Mouse (Mus musculus) CH12F3 (cell line): ENCODE measurements around the gene Tspan31.
"Not testable (repeated sequence)": the region's sequence is repeated elsewhere in the genome, so short reads cannot be mapped to it uniquely, and the experiment has no call there.

Experiments
- in situ Hi-C: fragments of 300-500 bp; cut with MboI; formaldehyde crosslinking; loops from 2 replicates; pipeline ENCODE4 v1.14.3; 2020; ENCODE audit warnings: low sequenced_read_pairs

Tspan31 gene

DNA sequence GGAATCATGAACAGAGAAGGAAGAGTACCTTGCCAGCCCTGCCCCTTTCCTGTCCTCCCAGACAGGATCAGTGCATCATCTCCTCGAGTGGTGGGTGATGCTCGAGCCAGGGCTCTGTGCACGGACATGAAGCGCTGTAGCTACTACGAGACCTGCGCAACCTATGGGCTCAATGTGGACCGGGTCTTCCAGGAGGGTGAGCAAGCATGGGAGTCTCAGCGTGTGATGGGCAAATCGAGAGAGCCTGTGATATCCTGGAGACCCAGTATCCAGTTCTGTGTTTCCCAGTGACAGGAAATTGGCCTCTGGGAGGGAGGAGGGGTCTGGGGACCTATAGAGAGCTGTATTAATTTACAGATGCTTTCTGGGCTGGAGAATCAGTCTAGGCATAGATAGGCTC is 15.0 kb upstream of the Tspan31 start:
- in situ Hi-C loops, result no loop called here

DNA sequence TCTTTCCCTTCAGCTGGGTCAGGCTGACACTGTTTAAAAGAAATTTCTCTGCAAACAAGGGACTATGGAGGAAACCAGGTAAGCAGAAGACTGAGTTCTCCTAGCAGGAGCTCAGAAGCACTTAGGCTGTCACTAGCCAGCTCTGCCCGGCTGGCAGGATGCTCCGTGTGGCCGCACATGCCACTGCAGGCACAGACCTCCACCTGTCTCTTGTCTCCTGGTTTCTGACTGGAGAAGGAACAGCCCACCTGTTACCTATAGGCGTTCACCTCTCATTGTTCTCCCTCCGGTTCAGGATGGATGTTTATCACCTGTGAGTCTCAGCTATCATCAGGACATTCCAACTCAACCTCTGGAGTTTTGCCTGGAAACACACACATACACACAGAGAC is 13.8 kb upstream of the Tspan31 start:
- in situ Hi-C loops, result no loop called here

DNA sequence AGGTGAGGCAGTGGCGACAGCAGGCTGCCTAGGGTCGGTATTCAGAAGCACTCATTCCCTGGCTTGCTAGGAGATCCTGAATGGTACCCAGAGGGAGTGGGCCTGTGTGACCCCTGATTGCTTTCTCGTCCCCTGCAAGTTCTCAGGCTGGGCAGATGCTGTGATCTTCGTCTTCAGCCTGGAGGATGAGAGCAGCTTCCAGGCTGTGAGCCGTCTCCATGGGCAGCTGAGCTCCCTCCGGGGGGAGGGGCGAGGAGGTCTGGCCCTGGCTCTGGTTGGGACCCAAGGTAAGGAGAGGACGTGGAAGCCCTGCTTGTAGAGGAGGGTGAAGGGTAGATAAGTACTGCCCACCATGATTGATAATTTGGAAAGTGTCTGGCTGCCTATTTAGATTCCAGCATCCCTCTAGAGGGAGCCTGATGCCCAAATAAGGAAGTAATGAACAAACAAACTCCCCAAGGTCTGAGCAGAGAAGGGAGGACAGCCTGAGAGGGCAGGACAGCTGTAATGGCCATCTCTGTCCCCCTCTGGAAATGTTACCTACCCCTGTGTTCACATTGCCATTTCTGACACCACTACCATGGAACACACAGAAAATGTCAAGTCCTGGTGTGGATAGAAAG is 13.3 kb upstream of the Tspan31 start:
- in situ Hi-C loops, result no loop called here

DNA sequence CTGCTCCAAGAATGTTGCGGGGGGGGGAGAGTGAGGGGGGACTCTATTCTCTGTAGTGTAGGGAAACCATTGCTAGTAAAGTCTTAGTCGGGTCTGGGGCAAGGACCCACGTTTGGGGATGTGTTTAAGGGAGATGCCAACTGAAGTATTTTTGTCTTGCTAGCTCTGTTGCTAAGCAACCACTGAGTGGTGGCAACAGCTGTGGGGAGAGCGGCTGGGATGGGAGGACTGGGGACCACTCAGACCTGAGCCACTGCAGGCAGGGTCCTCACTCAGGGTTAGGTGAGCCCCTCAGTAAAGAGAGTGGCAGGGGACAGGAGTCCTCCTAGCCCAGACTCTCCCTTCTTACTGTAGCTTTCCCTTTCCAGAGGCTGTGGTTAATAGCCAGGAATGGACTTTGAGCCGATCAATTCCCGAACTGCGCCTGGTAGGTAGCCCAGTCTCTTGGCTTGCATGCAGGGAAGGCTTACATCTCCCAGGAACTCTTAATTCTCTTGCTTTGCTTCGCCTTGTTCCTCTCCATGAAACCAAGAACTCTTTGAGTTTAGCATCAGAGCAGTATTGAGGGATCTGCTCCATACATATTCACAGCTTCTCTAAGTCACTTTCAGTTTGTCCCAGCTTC is 12.0 kb upstream of the Tspan31 start:
- in situ Hi-C loops, result no loop called here

DNA sequence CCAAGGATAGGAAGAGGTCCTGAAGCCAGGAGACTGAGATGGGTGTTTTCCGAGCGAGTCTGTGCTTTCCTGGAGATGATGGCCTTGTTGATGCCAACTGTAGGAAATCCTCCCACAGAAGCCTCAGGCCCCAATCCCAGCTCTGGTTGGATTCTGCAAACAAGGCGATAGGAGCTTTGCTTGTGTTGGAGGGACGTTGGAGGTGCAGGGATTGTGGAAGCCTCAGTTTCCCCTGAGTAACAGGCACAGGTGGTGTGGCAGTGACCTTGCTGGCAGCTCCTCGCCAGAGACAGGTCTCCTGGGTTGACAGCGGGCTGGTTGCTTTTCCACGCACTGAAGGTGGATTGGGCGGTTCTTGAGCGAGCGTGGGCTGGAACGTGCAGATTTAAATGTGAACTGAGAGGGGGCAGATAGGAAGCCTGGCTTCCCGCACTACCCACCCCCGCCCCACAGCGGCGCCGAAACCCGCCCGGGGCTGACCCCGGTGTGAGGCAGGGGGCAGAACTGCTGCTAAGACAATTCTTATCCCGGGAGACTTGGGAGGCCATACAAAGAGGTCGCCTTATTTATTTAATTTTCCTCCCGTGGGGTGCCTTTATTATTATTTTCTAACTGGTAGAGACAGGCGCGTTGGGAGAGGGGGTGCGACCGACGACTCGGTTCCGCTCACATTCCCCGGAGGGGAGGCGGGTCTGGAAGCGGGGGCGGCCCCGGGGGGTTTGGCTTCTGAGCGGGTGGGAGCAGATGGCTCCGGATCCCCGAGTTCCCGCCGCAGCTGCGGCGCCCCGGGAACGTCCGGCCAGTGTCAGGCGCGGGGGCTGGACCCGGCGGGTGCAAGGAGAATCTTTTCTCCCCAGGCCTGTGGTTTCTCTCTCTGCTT is 11.1 kb upstream of the Tspan31 start:
- in situ Hi-C loops, result no loop called here

DNA sequence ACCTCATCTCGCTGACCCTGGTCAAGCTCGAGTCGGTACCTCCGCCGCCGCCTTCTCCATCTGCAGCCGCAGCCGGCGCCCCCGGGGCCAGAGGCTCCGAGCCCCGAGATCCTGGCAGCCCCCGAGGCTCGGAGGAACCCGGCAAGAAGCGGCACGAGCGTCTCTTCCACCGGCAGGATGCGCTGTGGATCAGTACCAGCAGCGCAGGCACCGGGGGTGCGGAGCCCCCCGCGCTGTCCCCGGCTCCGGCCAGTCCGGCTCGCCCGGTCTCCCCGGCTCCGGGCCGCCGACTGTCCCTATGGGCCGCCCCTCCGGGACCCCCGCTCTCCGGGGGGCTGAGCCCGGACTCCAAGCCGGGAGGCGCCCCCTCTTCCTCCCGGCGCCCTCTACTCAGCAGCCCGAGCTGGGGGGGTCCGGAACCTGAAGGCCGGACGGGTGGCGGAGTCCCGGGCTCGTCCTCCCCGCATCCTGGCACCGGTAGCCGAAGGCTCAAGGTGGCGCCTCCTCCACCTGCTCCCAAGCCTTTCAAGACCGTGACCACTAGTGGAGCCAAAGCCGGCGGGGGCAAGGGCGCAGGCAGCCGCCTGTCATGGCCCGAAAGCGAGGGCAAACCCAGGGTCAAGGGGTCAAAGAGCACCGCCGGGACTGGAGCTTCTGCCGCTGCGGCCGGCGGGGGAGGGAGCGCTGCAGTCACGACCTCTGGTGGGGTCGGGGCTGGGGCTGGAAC is 9.8 kb upstream of the Tspan31 start:
- in situ Hi-C loops, result no loop called here

DNA sequence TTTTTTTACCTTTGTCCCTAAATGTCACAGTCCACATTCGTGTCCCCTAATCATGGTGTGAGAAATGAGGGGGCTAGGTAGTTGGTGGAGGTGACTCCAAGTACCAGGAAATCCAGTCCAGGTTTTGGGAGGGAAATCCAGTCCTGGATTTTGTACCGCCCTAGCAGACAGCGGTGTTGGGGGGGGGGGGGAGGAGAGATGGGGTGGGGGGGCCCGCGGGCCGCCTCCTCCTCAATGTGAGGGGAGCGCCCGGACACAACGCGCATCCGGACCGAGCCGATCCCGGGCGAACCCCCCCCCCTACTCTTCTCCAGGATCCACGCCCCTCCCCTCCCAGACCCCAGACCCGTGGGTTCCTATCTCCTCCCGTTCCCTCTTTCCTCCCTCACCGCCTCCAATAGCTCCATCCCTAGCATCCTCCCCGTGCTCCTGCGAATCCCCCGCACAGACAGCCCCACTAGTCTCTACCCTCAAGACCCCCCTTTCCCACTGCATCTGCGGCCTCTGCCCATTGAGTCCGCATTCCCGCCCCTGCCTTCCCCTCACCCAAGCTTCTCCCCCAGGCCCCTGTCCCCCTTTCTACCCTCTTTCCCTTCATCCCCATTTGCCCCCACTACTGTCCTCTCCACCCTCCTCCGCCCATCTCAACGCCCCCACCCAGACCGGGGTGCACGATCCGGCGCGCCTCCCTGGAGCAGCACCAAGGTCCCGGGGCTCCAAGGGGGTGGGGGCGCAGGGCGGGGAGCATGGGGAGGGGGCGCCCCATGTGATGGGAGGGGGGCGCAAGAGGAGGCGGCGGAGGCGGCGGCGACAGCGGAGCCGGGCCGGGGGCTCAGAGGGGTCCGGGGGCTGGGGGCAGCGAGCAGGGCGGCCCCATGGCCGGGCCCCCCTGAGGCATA is 8.9 kb upstream of the Tspan31 start:
- in situ Hi-C loops, result no loop called here

DNA sequence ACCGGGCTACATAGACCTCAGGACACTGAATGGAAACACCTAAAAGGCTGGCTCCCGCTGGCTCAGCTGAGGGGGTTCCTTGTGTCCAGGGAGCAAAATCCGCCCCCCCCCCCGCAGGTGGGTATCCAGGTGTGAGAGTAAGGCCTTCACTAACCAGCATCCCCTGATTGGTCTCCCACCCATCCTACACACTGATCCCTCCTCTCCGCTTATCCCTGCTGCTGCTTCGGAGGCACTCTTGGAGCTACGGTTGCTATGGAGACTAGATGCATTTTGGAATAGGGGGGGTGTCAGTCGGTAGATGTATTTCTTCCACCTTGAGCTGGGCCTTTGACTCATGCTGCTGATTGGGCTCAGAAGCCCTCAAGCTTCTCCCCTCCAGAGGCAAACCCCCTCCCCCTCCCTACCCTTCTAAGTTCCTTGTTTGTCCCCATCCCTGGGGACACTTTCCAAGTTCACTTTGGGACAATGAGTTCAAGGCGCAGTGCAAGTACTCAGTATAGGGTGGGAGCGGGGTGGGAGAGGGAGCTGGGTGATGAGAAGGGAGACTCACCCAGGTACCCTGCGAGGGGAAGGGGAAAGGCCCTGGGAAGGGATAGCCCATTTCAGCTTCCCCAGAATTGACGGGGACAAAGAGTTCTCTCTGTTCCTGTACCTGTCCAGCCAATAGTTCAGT is 8.1 kb upstream of the Tspan31 start:
- in situ Hi-C loops, result no loop called here

DNA sequence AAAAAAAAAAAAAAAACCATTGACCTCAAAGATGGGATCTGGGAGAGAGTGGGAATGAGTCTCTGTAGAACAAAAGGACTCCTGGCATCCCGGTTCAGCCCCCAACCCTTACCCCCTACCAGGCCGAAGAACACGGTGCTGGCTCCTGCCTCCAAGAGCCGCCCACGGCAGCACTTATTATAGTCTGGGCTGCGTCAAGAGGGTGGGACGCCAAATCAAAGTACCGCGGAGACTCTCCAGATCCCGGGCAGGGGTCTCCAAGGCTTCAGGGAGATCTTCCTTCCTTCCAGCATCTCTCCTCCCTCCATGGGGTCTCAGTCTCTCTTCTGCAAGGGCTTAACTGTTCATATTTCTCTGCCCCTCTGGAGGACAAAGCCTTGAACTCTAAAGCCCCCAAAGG is 7.5 kb upstream of the Tspan31 start:
- in situ Hi-C loops, result no loop called here

DNA sequence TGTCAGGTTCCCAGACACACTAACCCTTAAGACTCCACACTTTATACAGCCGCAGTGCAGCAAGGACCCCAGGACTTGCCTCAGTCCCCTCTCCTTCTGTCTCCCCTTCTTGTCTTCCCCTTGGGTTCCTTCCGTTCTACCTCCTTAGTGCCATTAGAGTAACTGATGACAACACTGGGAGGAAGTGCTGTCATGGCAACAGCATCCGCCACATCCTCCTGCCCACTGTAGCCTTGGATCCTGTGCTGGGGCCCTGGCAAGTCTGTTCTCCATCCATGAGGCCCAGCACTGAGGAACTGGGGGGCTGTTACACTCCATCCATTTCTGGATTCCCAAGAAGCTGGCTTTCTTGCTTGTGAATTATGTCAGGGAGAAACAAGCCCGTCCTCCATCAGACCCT is 6.0 kb upstream of the Tspan31 start:
- in situ Hi-C loops, result no loop called here

DNA sequence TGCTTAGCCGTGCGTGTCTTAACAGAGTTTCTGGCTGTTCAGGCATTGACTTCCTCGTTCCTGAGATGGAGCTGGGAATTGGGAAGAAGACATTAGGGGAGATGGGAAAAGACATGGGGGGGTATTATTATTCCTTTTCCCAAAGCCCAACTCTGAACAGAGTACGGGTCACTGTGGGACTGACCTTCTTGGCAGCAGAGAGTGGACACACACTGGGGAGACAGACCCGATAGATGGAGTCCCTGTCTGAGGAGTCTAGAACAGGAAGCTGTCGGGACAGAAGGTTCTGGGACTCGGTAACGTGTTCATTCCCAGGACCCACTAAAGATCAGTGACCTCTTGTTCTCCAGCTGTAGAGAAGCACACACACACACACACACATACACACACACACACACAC is 5.6 kb upstream of the Tspan31 start:
- in situ Hi-C loops, result no loop called here

DNA sequence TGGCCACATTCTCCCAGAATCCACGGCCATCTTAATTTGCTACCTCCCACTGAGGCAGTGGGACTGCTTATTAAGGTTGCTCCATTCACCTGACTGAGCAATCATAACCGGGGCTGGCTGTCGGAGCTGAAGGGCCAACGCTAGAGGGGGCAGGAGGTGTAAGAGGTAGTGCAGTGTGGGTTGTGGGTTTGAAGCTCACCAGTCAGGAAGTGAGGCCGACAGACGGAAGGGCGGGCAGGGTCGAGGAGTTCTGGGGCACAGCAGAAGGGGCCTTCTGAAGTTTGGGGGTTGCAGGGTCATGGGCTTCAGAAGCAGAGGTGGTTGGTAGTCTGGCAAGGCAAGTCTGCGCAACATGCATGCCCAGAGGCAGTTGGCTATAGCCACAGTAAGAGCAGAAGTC is 5.0 kb upstream of the Tspan31 start, which contains the start of gene Agap2:
Agap2 (plus strand) TSS at position 205 of the 400 bp plus-strand sequence.
- in situ Hi-C loops, result no loop called here

DNA sequence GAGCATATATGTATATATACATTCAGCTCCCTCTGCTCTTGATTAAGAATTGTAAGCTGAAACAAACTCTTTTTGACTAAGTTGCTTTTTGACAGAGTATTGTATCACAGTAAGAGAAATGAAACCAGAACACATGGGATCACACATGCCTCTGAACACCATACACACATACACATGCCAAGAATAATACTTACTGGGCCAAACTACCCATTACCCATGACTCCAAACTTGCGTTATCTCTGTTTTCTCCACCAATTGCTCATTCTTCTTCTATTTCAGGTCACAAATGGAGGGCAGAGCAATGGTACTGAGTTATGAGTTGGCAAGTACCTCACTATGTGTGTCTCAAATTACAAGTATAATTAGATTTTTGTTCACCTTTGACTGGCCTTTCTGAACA is 3.9 kb upstream of the Tspan31 start:
- in situ Hi-C loops, result no loop called here

DNA sequence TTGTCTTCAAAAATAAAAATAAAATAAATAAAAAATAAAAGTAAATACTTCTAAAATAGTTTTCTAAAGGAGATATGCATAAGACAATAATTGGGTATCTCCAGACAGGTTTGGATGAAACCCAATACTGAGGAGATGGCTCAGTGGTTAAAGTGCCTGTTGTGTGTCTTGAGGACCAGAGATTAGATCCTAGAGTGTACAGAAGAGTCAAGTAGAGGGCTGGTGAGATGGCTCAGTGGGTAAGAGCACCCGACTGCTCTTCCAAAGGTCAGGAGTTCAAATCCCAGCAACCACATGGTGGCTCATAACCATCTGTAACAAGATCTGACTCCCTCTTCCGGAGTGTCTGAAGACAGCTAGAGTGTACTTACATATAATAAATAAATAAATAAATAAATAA is 2.9 kb upstream of the Tspan31 start:
- in situ Hi-C loops, result not testable (repeated sequence)

DNA sequence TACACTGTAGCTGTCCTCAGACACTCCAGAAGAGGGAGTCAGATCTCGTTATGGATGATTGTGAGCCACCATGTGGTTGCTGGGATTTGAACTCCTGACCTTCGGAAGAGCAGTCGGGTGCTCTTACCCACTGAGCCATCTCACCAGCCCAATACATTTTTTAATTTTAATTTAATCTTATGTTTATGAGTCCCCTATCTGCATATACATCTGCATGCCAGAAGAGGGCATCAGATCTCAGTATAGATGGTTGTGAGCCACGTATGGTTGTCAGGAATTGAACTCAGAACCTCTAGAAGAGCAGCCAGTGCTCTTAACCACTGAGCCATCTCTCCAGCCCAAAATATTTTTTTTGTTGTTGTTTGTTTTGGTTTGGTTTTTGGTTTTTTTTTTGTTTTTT is 2.2 kb upstream of the Tspan31 start:
- in situ Hi-C loops, result not testable (repeated sequence)

DNA sequence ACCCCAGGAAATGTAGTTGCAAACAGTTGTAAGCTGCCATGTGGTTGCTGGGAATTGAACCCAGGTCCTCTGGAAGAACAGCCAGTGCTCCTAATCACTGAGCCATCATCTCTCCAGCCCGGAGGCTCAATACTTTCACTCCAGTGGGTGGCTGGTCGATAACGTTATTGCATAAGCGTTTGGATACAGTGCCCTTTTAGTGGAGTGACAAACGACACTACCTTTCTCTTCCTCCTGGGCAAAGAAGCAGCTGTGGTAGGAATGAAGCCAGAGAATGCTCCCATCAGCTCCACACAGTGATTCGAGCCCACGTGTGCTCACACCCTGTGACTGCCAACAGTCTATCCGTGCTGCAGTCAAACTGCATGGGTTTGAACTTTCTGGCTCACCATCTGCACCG is 1.1 kb upstream of the Tspan31 start:
- in situ Hi-C loops, result no loop called here

DNA sequence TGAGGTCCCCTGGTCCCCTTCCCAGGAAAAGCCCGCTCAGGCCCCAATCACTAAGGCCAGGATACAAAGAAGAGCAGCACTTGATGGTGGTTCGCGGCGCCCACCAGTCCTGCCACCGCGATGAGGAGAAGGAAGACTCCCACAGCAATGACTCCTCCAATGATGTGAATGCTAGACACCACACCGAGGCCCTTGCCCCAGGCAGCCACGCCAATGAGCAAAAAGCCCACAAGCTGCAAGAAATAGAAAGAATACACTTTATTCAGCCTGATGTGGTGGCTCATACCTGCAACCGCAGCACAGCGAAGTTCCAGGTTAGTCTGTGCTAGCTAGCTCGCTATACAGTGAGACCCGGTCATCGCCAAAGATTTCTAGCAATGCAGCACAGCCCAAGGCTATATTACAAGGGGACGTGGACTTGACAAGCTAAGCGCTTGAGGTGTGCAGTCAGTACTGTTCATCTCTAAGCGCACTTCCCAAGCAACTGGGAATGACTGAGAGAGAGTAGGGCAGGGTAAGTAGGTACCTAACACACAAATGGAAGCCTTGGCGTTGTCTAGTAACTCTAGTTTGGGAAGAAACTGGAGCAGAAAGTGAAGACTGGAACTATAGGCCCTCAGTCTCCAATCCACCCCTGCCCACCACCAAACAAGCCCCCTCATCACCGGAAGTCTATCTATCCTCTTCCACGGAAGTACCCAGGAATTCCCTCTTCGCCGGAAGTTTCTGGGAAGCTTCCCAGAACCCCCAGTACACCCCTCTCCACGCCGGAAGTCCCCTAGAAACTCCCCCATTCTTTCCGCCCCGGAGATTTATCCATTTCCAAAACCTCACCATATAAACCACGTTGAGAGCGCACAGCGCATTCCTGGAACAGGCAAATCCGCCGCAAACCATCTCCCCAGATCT is 529 bp downstream of the Tspan31 start:
- in situ Hi-C loops, result no loop called here

DNA sequence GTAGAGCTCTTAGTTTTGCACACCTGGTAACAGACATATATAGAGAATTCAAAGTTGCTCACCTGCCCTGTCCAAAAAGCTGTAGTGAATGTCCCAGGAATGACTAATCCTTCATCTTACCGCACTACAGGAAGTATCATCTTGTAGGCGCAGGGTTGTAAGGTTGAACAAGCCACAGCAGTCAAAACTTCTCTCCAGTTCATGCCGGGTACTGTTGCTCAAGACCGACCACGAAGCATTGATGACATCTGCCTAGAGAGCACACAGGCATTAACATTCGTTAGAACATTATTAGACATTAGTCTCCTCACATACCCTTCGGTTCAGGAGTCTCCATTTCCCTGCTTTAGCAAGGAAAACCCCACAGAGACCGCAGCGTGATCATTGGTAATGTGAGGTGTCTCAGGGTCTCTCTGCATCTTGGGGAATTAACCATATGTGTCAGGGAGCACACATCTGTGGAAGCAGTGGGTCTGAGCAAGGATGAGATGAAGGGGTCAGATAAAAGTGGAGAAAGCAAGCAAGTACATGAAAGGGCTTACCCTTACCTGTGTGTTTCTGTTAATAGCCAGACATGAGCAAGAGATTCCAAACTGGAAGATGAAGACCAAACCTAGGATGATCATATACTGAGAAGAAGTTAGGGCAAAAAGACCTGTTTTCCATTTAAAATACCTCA is 1.6 kb downstream of the Tspan31 start:
- in situ Hi-C loops, result no loop called here
